Mouse (Mus musculus) midbrain, embryonic 14.5 days (tissue): ENCODE results near the gene Gucy1a1. TPM values are rescaled to one million over a fixed set of nuclear protein-coding genes. Genes with fewer than 3 reads are reported as not detected.

Experiments
- ATAC-seq: fragments of 200-750 bp; cut with Nextera tagmentation; 2 replicates; pipeline ENCODE4 v1.8.0; 2017; ENCODE audit warnings: moderate number of reproducible peaks, moderate library complexity; ENCODE audit not compliant: low FRiP score, low TSS enrichment
- DNase-seq: peaks from one replicate; pipeline ENCODE4 v3.0.0-alpha.2; 2015
- H3K27ac ChIP-seq: fragments of 300-500 bp; sonication (generic); replicated peaks from 2 replicates; pipeline ENCODE4 v1.5.1; 2014; ENCODE audit warnings: mild to moderate bottlenecking, low read depth, low read length, moderate library complexity
- H3K27me3 ChIP-seq: fragments of 300-500 bp; sonication (generic); 2 replicates; pipeline ENCODE4 v1.6.1; 2014; ENCODE audit warnings: low read length, control low read depth, mixed read lengths; ENCODE audit not compliant: control insufficient read depth, insufficient read depth
- H3K36me3 ChIP-seq: fragments of 300-500 bp; sonication (generic); 2 replicates; pipeline ENCODE4 v1.6.1; 2014; ENCODE audit warnings: low read length, control low read depth; ENCODE audit not compliant: control insufficient read depth, insufficient read depth
- H3K4me1 ChIP-seq: fragments of 300-500 bp; sonication (generic); 2 replicates; pipeline ENCODE4 v1.6.1; 2014; ENCODE audit warnings: mild to moderate bottlenecking, antibody characterized with exemption, low read length, control low read depth; ENCODE audit not compliant: control insufficient read depth, insufficient read depth
- H3K4me2 ChIP-seq: fragments of 300-500 bp; sonication (generic); 2 replicates; pipeline ENCODE4 v1.6.1; 2014; ENCODE audit warnings: mild to moderate bottlenecking, low read length, moderate library complexity
- H3K4me3 ChIP-seq: fragments of 300-500 bp; sonication (generic); replicated peaks from 2 replicates; pipeline ENCODE4 v1.5.1; 2014; ENCODE audit warnings: low read depth, low read length
- H3K9ac ChIP-seq: fragments of 300-500 bp; sonication (generic); replicated peaks from 2 replicates; pipeline ENCODE4 v1.6.1; 2014; ENCODE audit warnings: mild to moderate bottlenecking, low read length, moderate library complexity
- H3K9me3 ChIP-seq: fragments of 300-500 bp; sonication (generic); 2 replicates; pipeline ENCODE4 v1.6.1; 2016; ENCODE audit warnings: low read length, control low read depth, mixed read lengths; ENCODE audit not compliant: control insufficient read depth
- WGBS: fragments of 180-500 bp; shearing (Covaris S2); extraction: QIAGEN DNeasy Blood & Tissue Kit; methylation state at CpG from one replicate; pipeline ENCODE4 v1.1.7; 2014; 5-methylcytosine and 5-hydroxymethylcytosine counted together
- polyA plus RNA-seq: library from polyadenylated mRNA; unstranded; fragments of >200 nt; fragmentation: Nextera tagmentation; extraction: Ambion mirVana; gene quantifications from 2 replicates; pipeline ENCODE4 v1.2.1, GENCODE M21; 2014

The Gucy1a1 gene
- polyA plus RNA-seq, 1 experiment from 2014 or later: 19.9 TPM

DNA sequence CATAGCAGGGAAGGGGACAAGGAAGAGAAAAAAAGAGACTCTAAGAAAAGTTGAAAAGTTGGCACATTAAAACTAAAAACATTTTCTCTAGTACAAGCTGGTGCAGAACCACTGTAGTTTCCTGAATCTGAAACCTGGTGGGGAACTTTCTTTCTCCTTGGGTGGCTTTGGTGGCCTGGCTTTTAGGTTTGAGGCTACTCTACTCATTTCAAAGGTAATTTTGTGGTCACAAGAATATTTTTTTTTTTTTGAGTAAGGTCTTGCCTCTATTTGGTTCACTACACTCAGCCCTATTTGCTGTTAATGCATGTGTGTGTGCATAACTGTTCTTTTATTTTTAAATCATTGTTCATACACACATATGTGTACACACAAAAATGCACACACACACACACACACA lies 389 bp upstream of the Gucy1a1 start:
- Histone ChIP-seq H3K9me3 (no peaks in the 10 kb centered on the region), H3K4me2 (peak overlapping the region; percentile 81), H3K4me3 (peak overlapping the region; percentile 44; the same call in 1 of the 2 replicates), H3K4me1 (0 out of 2 replicates have a peak, but pooled peaks cover 3% of the 10 kb centered on the region), H3K27ac (no peak overlapping the region), H3K9ac (no peak overlapping the region), H3K36me3 (no peaks in the 10 kb centered on the region), H3K27me3 (no peaks in the 10 kb centered on the region)
- DNase-seq: no peak
- no peak for ATAC-seq

DNA sequence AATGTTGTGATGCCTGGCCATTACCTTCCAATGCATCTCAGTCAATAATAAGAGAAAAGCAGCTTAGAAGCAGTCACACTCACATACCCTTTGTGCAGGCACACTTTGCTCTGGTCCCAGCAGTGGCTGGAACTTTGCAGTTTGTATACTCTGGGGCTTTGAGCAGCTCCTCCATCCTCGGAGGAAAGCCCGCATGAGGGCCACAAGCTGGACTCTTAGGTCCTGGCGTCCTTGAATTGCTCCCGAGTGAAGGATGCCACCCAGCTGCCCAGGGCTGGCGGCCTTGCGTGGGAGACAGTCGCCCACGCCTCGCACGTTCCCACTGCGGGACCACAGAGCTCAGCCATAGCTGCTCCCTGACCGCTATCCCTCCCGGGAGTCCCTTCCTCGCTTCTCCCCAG lies 864 bp downstream of the Gucy1a1 start:
- Histone ChIP-seq H3K4me1 (0 out of 2 replicates have a peak, but pooled peaks cover 3% of the 10 kb centered on the region), H3K4me2 (peak overlapping the region; percentile 81), H3K27ac (no peak overlapping the region), H3K9ac (peak overlapping the region; percentile 64), H3K9me3 (no peaks in the 10 kb centered on the region), H3K36me3 (no peaks in the 10 kb centered on the region), H3K27me3 (no peaks in the 10 kb centered on the region), H3K4me3 (peak overlapping the region; percentile 44)
- peak; percentile 35 for DNase-seq
- ATAC-seq: peak; percentile 60
- 4% methylated on average over 14 of the region's 14 CpGs for WGBS

- Histone ChIP-seq H3K27ac (no peak overlapping the region), H3K36me3 (no peaks in the 10 kb centered on the region), H3K4me1 (0 out of 2 replicates have a peak, but pooled peaks cover 3% of the 10 kb centered on the region), H3K4me2 (no peak overlapping the region), H3K27me3 (no peaks in the 10 kb centered on the region), H3K9me3 (no peaks in the 10 kb centered on the region), H3K4me3 (no peak overlapping the region), H3K9ac (no peak overlapping the region)
- ATAC-seq: no peak
- DNase-seq: no peak
- WGBS: 63% methylated on average over 5 of the region's 5 CpGs
Measured at GRCm38 (mm10) chr3:82140781-82141180, 4.8 kb downstream of the Gucy1a1 start.

DNA sequence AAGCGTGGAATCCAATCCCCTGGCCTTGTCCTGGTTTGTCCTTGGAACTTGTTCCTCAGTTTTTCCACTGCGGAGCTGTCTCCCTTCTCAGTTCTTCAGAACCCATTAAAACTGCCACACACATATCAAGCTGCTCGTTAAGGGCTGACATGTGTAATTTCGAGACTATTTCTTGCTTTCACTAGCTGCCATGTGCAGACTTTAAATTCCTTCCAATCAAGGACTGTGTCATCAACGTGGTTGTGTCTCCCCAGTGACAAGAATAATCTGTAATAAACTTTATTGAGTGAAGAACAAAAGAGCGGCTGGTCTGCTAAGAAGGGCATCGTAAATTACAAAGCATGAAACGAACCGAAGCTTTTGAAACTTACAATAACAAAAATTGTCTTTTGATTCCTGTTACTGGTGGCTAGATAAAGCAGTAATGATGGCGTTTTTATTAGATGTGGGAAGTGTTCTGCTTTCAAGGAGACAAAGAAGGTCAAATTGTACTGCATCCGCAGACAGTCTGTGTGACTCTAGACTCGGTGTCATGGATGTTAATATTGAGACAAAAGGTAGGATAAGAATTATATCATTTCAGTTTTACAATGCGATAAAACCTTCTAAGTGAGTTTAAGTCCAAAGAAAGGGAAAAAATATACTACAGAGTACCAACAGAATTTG lies 7.5 kb downstream of the Gucy1a1 start:
- Histone ChIP-seq H3K36me3 (no peaks in the 10 kb centered on the region), H3K9ac (no peak overlapping the region), H3K4me2 (no peak overlapping the region), H3K9me3 (no peaks in the 10 kb centered on the region), H3K27ac (no peak overlapping the region), H3K4me3 (no peak overlapping the region), H3K4me1 (no peaks in the 10 kb centered on the region), H3K27me3 (no peaks in the 10 kb centered on the region)
- DNase-seq (no peak), ATAC-seq (no peak)
- 81% methylated on average over 13 of the region's 13 CpGs for WGBS

DNA sequence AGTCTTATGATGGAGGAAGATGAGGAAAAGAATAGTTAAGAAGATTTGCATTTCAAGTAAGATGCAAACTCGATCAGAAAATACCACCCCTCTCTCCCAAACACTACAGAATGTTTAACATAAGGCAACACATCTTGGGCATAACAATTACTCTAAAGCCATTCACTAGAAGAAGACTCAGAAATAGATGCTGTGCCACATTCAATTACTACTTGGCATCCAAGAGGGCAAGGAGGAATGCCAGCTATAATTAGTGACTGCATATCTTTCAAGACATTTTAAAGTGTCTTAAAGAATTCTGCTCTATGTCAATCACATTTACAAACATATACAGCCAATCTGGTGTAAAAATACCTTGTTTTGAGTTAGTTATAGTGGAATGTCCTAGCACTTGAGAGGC lies 10.1 kb downstream of the Gucy1a1 start:
- Histone ChIP-seq H3K4me3 (no peak overlapping the region), H3K36me3 (no peaks in the 10 kb centered on the region), H3K9ac (no peak overlapping the region), H3K4me1 (no peaks in the 10 kb centered on the region), H3K4me2 (no peak overlapping the region), H3K27ac (no peak overlapping the region), H3K27me3 (no peaks in the 10 kb centered on the region), H3K9me3 (no peaks in the 10 kb centered on the region)
- no peak for DNase-seq
- 68% methylated on average over 1 of the region's 1 CpGs for WGBS
- ATAC-seq: no peak

GRCm38 (mm10) chr3:82129258-82129657 lies 16.3 kb downstream of the Gucy1a1 start:
- Histone ChIP-seq H3K27me3 (no peaks in the 10 kb centered on the region), H3K4me2 (no peak overlapping the region), H3K4me3 (no peak overlapping the region), H3K27ac (no peak overlapping the region), H3K4me1 (no peaks in the 10 kb centered on the region), H3K9ac (no peak overlapping the region), H3K36me3 (no peaks in the 10 kb centered on the region), H3K9me3 (no peaks in the 10 kb centered on the region)
- WGBS: 38% methylated on average over 1 of the region's 1 CpGs
- DNase-seq: no peak
- no peak for ATAC-seq

GRCm38 (mm10) chr3:82124567-82124966 lies 21.0 kb downstream of the Gucy1a1 start:
- no peaks in the 10 kb centered on the region for H3K4me1 ChIP-seq
- H3K4me3 ChIP-seq: no peak overlapping the region
- H3K27ac ChIP-seq: no peak overlapping the region
- no peaks in the 10 kb centered on the region for H3K36me3 ChIP-seq
- H3K4me2 ChIP-seq: no peak overlapping the region
- H3K9me3 ChIP-seq: no peaks in the 10 kb centered on the region
- no peak for DNase-seq
- H3K27me3 ChIP-seq: no peaks in the 10 kb centered on the region
- 100% methylated on average over 1 of the region's 1 CpGs for WGBS
- ATAC-seq: no peak
- no peak overlapping the region for H3K9ac ChIP-seq

DNA sequence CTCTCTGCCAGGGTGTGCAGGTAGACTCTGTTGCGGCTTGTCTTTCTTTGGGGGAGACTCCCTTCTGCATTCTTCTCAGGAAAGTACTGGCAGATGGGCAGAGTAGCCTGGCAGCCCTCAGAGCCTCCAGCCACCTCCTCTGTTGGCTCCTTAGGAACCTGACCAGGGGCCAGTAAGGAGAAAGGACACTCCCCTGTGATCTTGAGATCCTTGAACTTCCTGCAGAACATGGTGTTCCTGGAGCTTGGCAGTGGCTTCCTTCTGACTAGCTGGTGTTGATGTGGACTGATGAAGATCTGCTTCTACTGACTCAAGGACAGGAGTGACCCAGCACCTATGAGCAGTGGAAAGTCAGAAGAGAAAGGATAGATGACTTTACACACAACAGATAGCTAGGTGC lies 26.7 kb downstream of the Gucy1a1 start:
- Histone ChIP-seq H3K27ac (no peak overlapping the region), H3K9ac (no peak overlapping the region), H3K36me3 (no peaks in the 10 kb centered on the region), H3K4me1 (no peaks in the 10 kb centered on the region), H3K9me3 (no peaks in the 10 kb centered on the region), H3K27me3 (no peaks in the 10 kb centered on the region), H3K4me2 (no peak overlapping the region), H3K4me3 (no peak overlapping the region)
- ATAC-seq: no peak
- no peak for DNase-seq
- WGBS: 94% methylated on average over 1 of the region's 1 CpGs

- no peak overlapping the region for H3K4me3 ChIP-seq
- H3K9ac ChIP-seq: no peak overlapping the region
- no peaks in the 10 kb centered on the region for H3K27me3 ChIP-seq
- ATAC-seq (no peak), DNase-seq (no peak)
- H3K27ac ChIP-seq: no peak overlapping the region
- no peak overlapping the region for H3K4me2 ChIP-seq
- no peaks in the 10 kb centered on the region for H3K36me3 ChIP-seq
- H3K9me3 ChIP-seq: no peaks in the 10 kb centered on the region
- 72% methylated on average over 2 of the region's 2 CpGs for WGBS
- no peaks in the 10 kb centered on the region for H3K4me1 ChIP-seq
Measured at GRCm38 (mm10) chr3:82112439-82112838, 33.1 kb downstream of the Gucy1a1 start.
